Mouse (Mus musculus) liver, embryonic 11.5 days (tissue): ENCODE measurements around the gene Slc25a18. TPM values are rescaled to one million over a fixed set of nuclear protein-coding genes. Genes with fewer than 3 reads are reported as not detected.

Experiments used
- ATAC-seq: fragments of 200-750 bp; cut with Nextera tagmentation; replicated peaks from 2 replicates; pipeline ENCODE4 v1.8.0; 2017; ENCODE audit warnings: moderate number of reproducible peaks, mild to moderate bottlenecking, moderate TSS enrichment, moderate library complexity; ENCODE audit not compliant: low FRiP score
- DNase-seq: peaks from one replicate; pipeline ENCODE4 v3.0.0-alpha.2; 2017; ENCODE audit warnings: low spot score
- H3K27ac ChIP-seq: fragments of 300-500 bp; sonication (generic); 2 replicates; pipeline ENCODE4 v1.5.1; 2014; ENCODE audit warnings: mild to moderate bottlenecking, low read depth, low read length, control low read depth
- H3K27me3 ChIP-seq: fragments of 300-500 bp; sonication (generic); replicated peaks from 2 replicates; pipeline ENCODE4 v1.6.1; 2014; ENCODE audit warnings: low read length, mixed read lengths; ENCODE audit not compliant: control insufficient read depth, insufficient read depth
- H3K36me3 ChIP-seq: fragments of 300-500 bp; sonication (generic); 2 replicates; pipeline ENCODE4 v1.6.1; 2014; ENCODE audit warnings: mild to moderate bottlenecking, low read length, moderate library complexity, mixed read lengths; ENCODE audit not compliant: control insufficient read depth, insufficient read depth
- H3K4me1 ChIP-seq: fragments of 300-500 bp; sonication (generic); replicated peaks from 2 replicates; pipeline ENCODE4 v1.6.1; 2014; ENCODE audit warnings: low read length, mixed read lengths; ENCODE audit not compliant: control insufficient read depth, insufficient read depth
- H3K4me2 ChIP-seq: fragments of 300-500 bp; sonication (generic); 2 replicates; pipeline ENCODE4 v1.6.1; 2014; ENCODE audit warnings: mild to moderate bottlenecking, control low read depth, moderate library complexity
- H3K4me3 ChIP-seq: fragments of 300-500 bp; sonication (generic); 2 replicates; pipeline ENCODE4 v1.5.1; 2014; ENCODE audit warnings: low read depth, low read length, control low read depth
- H3K9ac ChIP-seq: fragments of 300-500 bp; sonication (generic); 2 replicates; pipeline ENCODE4 v1.6.1; 2014; ENCODE audit warnings: low read depth, low read length, control low read depth
- H3K9me3 ChIP-seq: fragments of 300-500 bp; sonication (generic); 2 replicates; pipeline ENCODE4 v1.6.1; 2016; ENCODE audit warnings: low read length, inconsistent platforms, mixed read lengths; ENCODE audit not compliant: control insufficient read depth
- WGBS: fragments of 180-500 bp; shearing (Covaris S2); extraction: QIAGEN DNeasy Blood & Tissue Kit; methylation state at CpG from one replicate; pipeline ENCODE4 v1.1.7; 2014; 5-methylcytosine and 5-hydroxymethylcytosine counted together
- polyA plus RNA-seq: library from polyadenylated mRNA; unstranded; fragments of >200 nt; fragmentation: Nextera tagmentation; extraction: Ambion mirVana; gene quantifications from 2 replicates; pipeline ENCODE4 v1.2.1, GENCODE M21; 2014

Slc25a18 gene
- polyA plus RNA-seq, 1 experiment from 2014 or later: 0.08 TPM

GRCm38 (mm10) chr6:120788904-120789303, 15.5 kb downstream of the Slc25a18 start:
- H3K27ac ChIP-seq: no peak overlapping the region
- H3K4me1 ChIP-seq: peaks cover 22% of the 10 kb centered on the region
- no peak for ATAC-seq

DNA sequence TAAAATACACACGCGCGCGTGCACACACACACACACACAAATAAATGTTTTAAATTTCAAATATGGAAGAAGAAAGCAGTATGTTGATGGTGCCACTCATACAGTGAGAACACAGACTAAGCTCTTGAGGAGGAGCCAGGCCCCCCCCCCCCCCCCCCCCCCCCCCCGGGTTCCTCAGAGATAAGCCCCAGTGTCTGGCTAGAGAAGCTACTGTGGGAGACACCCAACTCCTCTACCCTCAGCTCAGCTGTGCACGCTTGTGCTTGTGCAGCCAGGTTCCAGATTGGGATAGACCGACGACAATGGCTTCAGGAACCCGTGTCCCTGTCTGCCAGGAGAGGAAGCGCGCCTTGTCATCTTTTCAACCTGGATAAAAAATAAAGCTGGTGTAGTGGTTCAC, 16.8 kb downstream of the Slc25a18 start:
- Histone ChIP-seq H3K4me2 (no peak overlapping the region), H3K9me3 (no peaks in the 10 kb centered on the region), H3K36me3 (peaks cover 15% of the 10 kb centered on the region), H3K4me1 (peaks cover 16% of the 10 kb centered on the region), H3K27me3 (no peaks in the 10 kb centered on the region), H3K27ac (0 out of 2 replicates have a peak overlapping the region, but pooled peaks have one; percentile 22), H3K4me3 (no peak overlapping the region), H3K9ac (no peak overlapping the region)
- peak; percentile 85 for ATAC-seq
- 69% methylated on average over 10 of the region's 11 CpGs for WGBS
- DNase-seq: no peak

More at GRCm38 (mm10) chr6:120788904-120789303, 15.5 kb downstream of the Slc25a18 start:
- peaks cover 4% of the 10 kb centered on the region for H3K36me3 ChIP-seq
- H3K27me3 ChIP-seq: no peaks in the 10 kb centered on the region
- H3K9me3 ChIP-seq: no peaks in the 10 kb centered on the region
- H3K4me2 ChIP-seq: no peak overlapping the region
- H3K9ac ChIP-seq: no peak overlapping the region
- DNase-seq: no peak
- no peak overlapping the region for H3K4me3 ChIP-seq

DNA sequence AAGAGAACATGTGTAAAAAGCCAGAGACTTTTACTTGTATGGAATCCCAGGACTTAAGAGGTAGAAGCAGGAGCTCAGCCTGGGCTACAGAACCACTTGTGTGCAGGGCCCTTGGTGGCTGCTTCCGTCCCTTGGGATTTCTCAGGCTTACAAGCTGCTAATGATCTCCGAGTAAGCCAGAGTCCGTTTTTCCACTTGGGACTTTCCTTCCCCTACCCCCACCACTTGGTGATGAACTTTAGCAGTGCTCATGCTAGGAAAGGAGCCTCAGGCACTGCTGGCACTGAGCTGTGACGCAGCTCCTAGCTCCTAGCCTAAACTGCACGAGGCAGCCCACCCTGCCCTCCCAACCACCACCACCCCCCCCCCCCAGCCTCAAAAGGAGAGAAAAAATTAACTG, 17.3 kb downstream of the Slc25a18 start:
- no peak for ATAC-seq
- H3K9ac ChIP-seq: no peak overlapping the region
- peaks cover 20% of the 10 kb centered on the region for H3K36me3 ChIP-seq
- H3K4me1 ChIP-seq: peaks cover 13% of the 10 kb centered on the region
- no peak overlapping the region for H3K27ac ChIP-seq
- H3K9me3 ChIP-seq: no peaks in the 10 kb centered on the region
- 80% methylated on average over 5 of the region's 5 CpGs for WGBS
- H3K27me3 ChIP-seq: no peaks in the 10 kb centered on the region
- H3K4me2 ChIP-seq: no peak overlapping the region
- H3K4me3 ChIP-seq: no peak overlapping the region
- no peak for DNase-seq

DNA sequence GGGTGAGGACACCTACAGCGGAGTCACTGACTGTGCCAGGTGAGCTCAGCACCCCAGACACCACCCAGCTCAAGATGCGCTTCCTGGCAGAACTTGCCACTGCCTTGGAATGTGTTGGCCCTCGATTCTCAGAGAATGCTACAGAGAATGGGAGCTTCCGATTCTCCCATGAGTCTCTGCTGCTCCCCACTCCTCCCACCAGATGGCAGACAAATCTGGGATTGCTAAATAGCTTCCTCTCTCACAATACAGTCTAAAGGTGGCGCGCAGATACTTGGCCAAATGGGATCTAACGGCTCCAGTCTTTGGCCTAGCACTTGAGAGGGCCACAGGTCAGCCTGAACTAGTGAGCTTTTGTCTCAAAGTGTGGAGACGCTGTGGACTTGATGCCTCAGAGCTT, 19.6 kb downstream of the Slc25a18 start:
- Histone ChIP-seq H3K9me3 (no peaks in the 10 kb centered on the region), H3K4me2 (no peak overlapping the region), H3K4me1 (peaks cover 14% of the 10 kb centered on the region), H3K27me3 (no peaks in the 10 kb centered on the region), H3K27ac (no peak overlapping the region), H3K4me3 (no peak overlapping the region), H3K36me3 (peaks cover 40% of the 10 kb centered on the region), H3K9ac (no peak overlapping the region)
- ATAC-seq (no peak), DNase-seq (no peak)
- WGBS: 87% methylated on average over 8 of the region's 8 CpGs

DNA sequence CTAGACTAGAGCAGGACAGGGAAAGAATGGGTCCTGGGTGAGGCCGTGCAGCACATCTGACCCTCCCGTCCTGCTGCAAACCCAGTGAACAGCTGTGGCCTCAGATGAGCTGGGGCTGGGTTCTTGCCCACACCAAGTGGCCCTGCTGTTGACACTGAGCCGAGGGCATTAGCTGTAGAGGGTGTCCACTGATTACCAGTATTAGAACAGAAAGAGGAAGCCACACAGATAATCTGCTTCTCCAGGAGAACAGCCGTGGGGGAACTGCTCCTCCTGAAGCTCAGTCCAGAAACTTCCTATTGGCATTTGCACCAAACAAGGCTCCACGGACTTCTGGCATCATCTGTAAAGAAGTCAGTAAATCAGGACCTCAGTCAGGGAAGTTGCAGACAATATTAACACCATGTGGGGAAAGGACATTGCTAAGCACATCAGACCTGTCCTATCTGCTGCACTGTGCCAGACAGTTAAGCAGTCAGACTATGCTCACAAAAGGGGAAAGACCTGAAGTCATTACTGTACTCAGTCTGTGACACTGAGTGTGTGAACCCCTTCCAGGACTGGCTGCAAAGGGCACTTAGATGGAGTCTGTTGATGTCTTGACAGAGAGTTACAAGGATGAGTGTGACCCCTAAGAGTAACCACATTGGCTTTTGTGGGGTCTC, 22.2 kb downstream of the Slc25a18 start:
- 40% methylated on average over 5 of the region's 5 CpGs for WGBS
- DNase-seq: no peak
- H3K36me3 ChIP-seq: peaks cover 58% of the 10 kb centered on the region
- H3K9ac ChIP-seq: no peak overlapping the region
- no peak overlapping the region for H3K4me2 ChIP-seq
- H3K27ac ChIP-seq: no peak overlapping the region
- no peaks in the 10 kb centered on the region for H3K27me3 ChIP-seq
- no peak overlapping the region for H3K4me3 ChIP-seq
- ATAC-seq: no peak
- H3K4me1 ChIP-seq: peaks cover 7% of the 10 kb centered on the region
- no peaks in the 10 kb centered on the region for H3K9me3 ChIP-seq

DNA sequence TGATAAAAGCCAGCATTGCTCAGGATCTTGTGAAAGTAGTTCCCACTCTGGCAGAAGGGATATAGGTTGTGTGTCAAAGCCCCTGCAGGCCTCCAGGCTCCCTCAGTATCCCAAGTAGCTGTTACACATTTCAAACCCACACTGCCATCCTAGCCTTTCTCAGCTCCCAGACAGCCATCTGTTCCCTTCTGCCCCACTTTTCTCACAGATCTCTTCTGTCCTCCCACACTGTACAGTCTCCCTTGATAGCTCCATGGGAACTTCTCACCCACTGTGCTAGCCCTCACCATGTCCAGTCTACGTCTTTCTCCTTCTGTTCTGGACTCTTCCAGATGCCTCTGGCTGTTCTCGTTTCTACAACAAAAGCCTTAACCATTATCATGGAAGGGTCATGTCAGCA, 22.7 kb downstream of the Slc25a18 start:
- no peaks in the 10 kb centered on the region for H3K27me3 ChIP-seq
- ATAC-seq: no peak
- H3K4me3 ChIP-seq: no peak overlapping the region
- H3K9me3 ChIP-seq: no peaks in the 10 kb centered on the region
- H3K9ac ChIP-seq: no peak overlapping the region
- H3K4me1 ChIP-seq: peaks cover 4% of the 10 kb centered on the region; the same call in 1 of the 2 replicates
- no peak for DNase-seq
- H3K36me3 ChIP-seq: peaks cover 59% of the 10 kb centered on the region
- no peak overlapping the region; the same call in 1 of the 2 replicates for H3K27ac ChIP-seq
- H3K4me2 ChIP-seq: no peak overlapping the region
- 89% methylated on average over 2 of the region's 2 CpGs for WGBS

DNA sequence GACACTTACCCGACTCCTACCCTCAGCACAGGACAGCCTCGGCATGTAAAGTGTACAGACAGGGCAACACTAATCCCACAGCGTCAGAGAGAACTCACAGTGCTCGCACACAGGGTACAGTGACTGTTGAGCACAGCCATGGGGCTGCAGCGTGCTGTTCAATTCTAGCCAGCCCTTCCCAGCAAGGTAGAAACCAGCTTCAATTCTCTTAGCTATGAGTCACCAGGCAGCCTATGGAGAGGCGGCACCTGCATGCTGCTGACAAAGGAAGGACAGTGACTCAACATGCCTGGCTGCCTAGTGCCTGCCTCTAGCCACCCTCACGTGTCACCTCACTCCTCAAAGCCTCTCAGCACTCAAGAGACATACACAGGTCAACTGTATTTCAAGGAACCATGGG, 24.6 kb downstream of the Slc25a18 start:
- ATAC-seq: no peak
- Histone ChIP-seq H3K9me3 (no peaks in the 10 kb centered on the region), H3K27me3 (no peaks in the 10 kb centered on the region), H3K4me2 (no peak overlapping the region), H3K27ac (no peak overlapping the region), H3K4me3 (no peak overlapping the region), H3K9ac (no peak overlapping the region), H3K36me3 (peaks cover 68% of the 10 kb centered on the region), H3K4me1 (peaks cover 4% of the 10 kb centered on the region; the same call in 1 of the 2 replicates)
- 84% methylated on average over 7 of the region's 7 CpGs for WGBS
- DNase-seq: no peak

- no peak overlapping the region for H3K9ac ChIP-seq
- H3K27ac ChIP-seq: no peak overlapping the region
- ATAC-seq: no peak
- no peaks in the 10 kb centered on the region for H3K9me3 ChIP-seq
- DNase-seq: no peak
- peaks cover 76% of the 10 kb centered on the region for H3K36me3 ChIP-seq
- no peak overlapping the region for H3K4me2 ChIP-seq
- no peak overlapping the region for H3K4me3 ChIP-seq
- peaks cover 4% of the 10 kb centered on the region; the same call in 1 of the 2 replicates for H3K4me1 ChIP-seq
- WGBS: 87% methylated on average over 4 of the region's 4 CpGs
- no peaks in the 10 kb centered on the region for H3K27me3 ChIP-seq
Observed at GRCm38 (mm10) chr6:120798905-120799304, 25.5 kb downstream of the Slc25a18 start.

DNA sequence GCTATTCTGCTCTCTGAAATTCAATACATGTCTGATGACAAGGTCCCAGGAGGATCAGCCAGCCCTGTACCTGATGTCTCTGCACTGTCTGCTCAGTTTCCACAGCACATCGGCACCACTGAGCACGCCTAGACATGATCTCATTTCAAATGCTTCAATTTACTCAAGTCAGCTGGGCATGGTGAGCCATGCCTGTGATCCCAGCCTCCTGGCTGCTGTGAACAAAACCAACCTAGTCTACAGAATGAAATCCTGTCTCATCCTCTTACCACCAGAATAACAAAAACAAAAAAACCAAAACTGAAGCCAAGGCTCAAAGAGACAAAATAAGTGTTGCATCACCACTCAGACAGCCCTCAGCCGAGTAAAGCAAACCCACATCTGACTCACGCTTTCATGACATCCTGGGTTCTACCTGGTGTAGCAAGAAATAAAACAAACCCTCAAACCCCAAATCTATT, 26.2 kb downstream of the Slc25a18 start:
- DNase-seq (no peak), ATAC-seq (no peak)
- Histone ChIP-seq H3K4me1 (peaks cover 4% of the 10 kb centered on the region; the same call in 1 of the 2 replicates), H3K27ac (no peak overlapping the region), H3K36me3 (peaks cover 74% of the 10 kb centered on the region), H3K9me3 (no peaks in the 10 kb centered on the region), H3K4me2 (no peak overlapping the region), H3K4me3 (no peak overlapping the region), H3K27me3 (no peaks in the 10 kb centered on the region), H3K9ac (no peak overlapping the region)
- WGBS: 94% methylated on average over 4 of the region's 4 CpGs
